In genomic region chr10:45382637-45382958, GRCm38 (mm10) we compare ENCODE assay signal across 20 mouse cellular contexts. TPM values are rescaled to one million over a fixed set of nuclear protein-coding genes. Genes with fewer than 3 reads are reported as not detected.
"Had no signal": no experiment of that assay in that cellular context is flagged by ENCODE, and none has a peak within 500 bp of the region (broad histone marks: within the 10 kb centered on the region; RNA-seq: fewer than 3 reads in every experiment).

No protein-coding gene starts in this region.

- H3K9ac ChIP-seq: intestine, embryonic 15.5 days; kidney, embryonic 15.5 days; liver, embryonic 13.5 days; stomach, embryonic 15.5 days had no signal

- H3K4me3 ChIP-seq: intestine, embryonic 15.5 days; kidney, embryonic 15.5 days; left cerebral cortex, adult 2 months; liver, embryonic 13.5 days; myocyte; stomach, embryonic 15.5 days had no signal

- DNase-seq: kidney, adult 11 months; kidney, adult 8-10 months; kidney, postnatal 10 days; kidney, postnatal 36 days; layer of hippocampus, postnatal 36 days; liver, embryonic 13.5 days; lung, adult 2 months; lung, postnatal 14 days; lung, postnatal 4 days; right cerebral cortex, postnatal 25 days; spleen, adult 18-20 months; thymus, postnatal 25 days had no signal

- H3K4me1 ChIP-seq: intestine, embryonic 15.5 days; kidney, embryonic 15.5 days; stomach, embryonic 15.5 days had no signal

- ATAC-seq: intestine, embryonic 15.5 days had no signal

- H3K4me2 ChIP-seq: intestine, embryonic 15.5 days; kidney, embryonic 15.5 days; liver, embryonic 13.5 days; stomach, embryonic 15.5 days had no signal

- H3K27ac ChIP-seq: intestine, embryonic 15.5 days; kidney, embryonic 15.5 days; left cerebral cortex, adult 2 months; liver, embryonic 13.5 days; stomach, embryonic 15.5 days had no signal

- H3K27me3 ChIP-seq: intestine, embryonic 15.5 days; kidney, embryonic 15.5 days; liver, embryonic 13.5 days; stomach, embryonic 15.5 days had no signal

- H3K36me3 ChIP-seq: intestine, embryonic 15.5 days; kidney, embryonic 15.5 days; stomach, embryonic 15.5 days had no signal

- H3K9me3 ChIP-seq: intestine, embryonic 15.5 days; kidney, embryonic 15.5 days; liver, embryonic 13.5 days; stomach, embryonic 15.5 days had no signal

RNA-seq across cellular contexts. Expression of gene Bves, which starts 47.0 kb away (rescaled TPM):
- total RNA-seq: megakaryocyte progenitor cell, adult 5-6 weeks; monocyte, adult 5-6 weeks had no signal
- polyA plus RNA-seq: liver, adult 2 months had no signal
